Mouse (Mus musculus) left cerebral cortex, postnatal 14 days (tissue): ENCODE results near the gene Aldh4a1. TPM values are rescaled to one million over a fixed set of nuclear protein-coding genes. Genes with fewer than 3 reads are reported as not detected.
A peak's percentile ranks its signal among the peaks of the same experiment; 100 is the strongest.

Experiments used
- DNase-seq, 2 experiments: peaks; one replicate each; pipeline ENCODE4 v3.0.0; 2021 to 2022; ENCODE audit warnings: low spot score in 2 of 2, mixed read lengths in 1 of 2
- intact Hi-C: fragments of 180-260 bp; cut with DNase I; formaldehyde crosslinking; loops from one replicate; pipeline ENCODE4 v1.15.1; 2025
- total RNA-seq, 2 experiments: library from RNA; stranded (reverse); gene quantifications; 2 replicates each; pipeline ENCODE4 v1.2.3; 2021

Aldh4a1 gene
- total RNA-seq, 2 experiments from 2014 or later = 17.4 to 18.1 TPM

GRCm38 (mm10) chr4:139614524-139615260 is 8.0 kb upstream of the Aldh4a1 start:
- intact Hi-C loops = loop anchor here (5.0 kb wide), 3 partner anchors 42 to 142 kb away; no protein-coding TSS in a partner anchor
- no peak for DNase-seq

GRCm38 (mm10) chr4:139616276-139617000 is 6.2 kb upstream of the Aldh4a1 start:
- DNase-seq = no peak

GRCm38 (mm10) chr4:139617001-139617364 is 5.7 kb upstream of the Aldh4a1 start:
- DNase-seq = no peak
- intact Hi-C loops = no loop called here

More at GRCm38 (mm10) chr4:139616276-139617000, 6.2 kb upstream of the Aldh4a1 start:
- intact Hi-C loops = no loop called here

GRCm38 (mm10) chr4:139619765-139620164 is 2.9 kb upstream of the Aldh4a1 start:
- intact Hi-C loops = no loop called here
- DNase-seq = no peak

- intact Hi-C loops = no loop called here
- no peak for DNase-seq
Observed at GRCm38 (mm10) chr4:139623434-139624115, 909 bp downstream of the Aldh4a1 start.

- no peak for DNase-seq
Observed at GRCm38 (mm10) chr4:139624116-139624489, 1.4 kb downstream of the Aldh4a1 start.

GRCm38 (mm10) chr4:139624706-139625105 is 2.0 kb downstream of the Aldh4a1 start:
- intact Hi-C loops = no loop called here
- no peak for DNase-seq

More at GRCm38 (mm10) chr4:139624116-139624489, 1.4 kb downstream of the Aldh4a1 start:
- intact Hi-C loops = no loop called here

GRCm38 (mm10) chr4:139627361-139627760 is 4.7 kb downstream of the Aldh4a1 start:
- intact Hi-C loops = no loop called here
- no peak for DNase-seq

- intact Hi-C loops = no loop called here
- DNase-seq = no peak
Observed at GRCm38 (mm10) chr4:139630171-139630570, 7.5 kb downstream of the Aldh4a1 start.

- no peak for DNase-seq
Observed at GRCm38 (mm10) chr4:139631141-139631540, 8.5 kb downstream of the Aldh4a1 start.

GRCm38 (mm10) chr4:139631569-139632253 is 9.0 kb downstream of the Aldh4a1 start:
- no peak for DNase-seq
- intact Hi-C loops = no loop called here

More at GRCm38 (mm10) chr4:139631141-139631540, 8.5 kb downstream of the Aldh4a1 start:
- intact Hi-C loops = no loop called here

- intact Hi-C loops = no loop called here
Observed at GRCm38 (mm10) chr4:139632254-139632580, 9.6 kb downstream of the Aldh4a1 start.

GRCm38 (mm10) chr4:139636373-139636772 is 13.7 kb downstream of the Aldh4a1 start:
- intact Hi-C loops = loop anchor here (1.0 kb wide), 1 partner anchor 166 kb away; no protein-coding TSS in a partner anchor
- DNase-seq = peak; percentile 77

More at GRCm38 (mm10) chr4:139632254-139632580, 9.6 kb downstream of the Aldh4a1 start:
- DNase-seq = no peak

- no peak for DNase-seq
- intact Hi-C loops = no loop called here
Observed at GRCm38 (mm10) chr4:139637847-139638246, 15.2 kb downstream of the Aldh4a1 start.

GRCm38 (mm10) chr4:139638356-139638755 is 15.7 kb downstream of the Aldh4a1 start:
- no peak for DNase-seq
- intact Hi-C loops = no loop called here

- intact Hi-C loops = no loop called here
- DNase-seq = no peak
Observed at GRCm38 (mm10) chr4:139639801-139640200, 17.1 kb downstream of the Aldh4a1 start.

GRCm38 (mm10) chr4:139640333-139640732 is 17.7 kb downstream of the Aldh4a1 start:
- no peak for DNase-seq
- intact Hi-C loops = no loop called here

- no peak for DNase-seq
- intact Hi-C loops = no loop called here
Observed at GRCm38 (mm10) chr4:139640775-139641174, 18.1 kb downstream of the Aldh4a1 start.

GRCm38 (mm10) chr4:139641829-139642425 is 19.3 kb downstream of the Aldh4a1 start:
- intact Hi-C loops = no loop called here
- no peak for DNase-seq
